Mouse (Mus musculus): ENCODE data around the gene Crat. TPM values are rescaled to one million over a fixed set of nuclear protein-coding genes. Genes with fewer than 3 reads are reported as not detected.

Gene Crat
- polyA plus RNA-seq (2012; ENCODE audit: insufficient read depth, low replicate concordance), result 55.0 and 64.0 TPM in 2 replicates

DNA sequence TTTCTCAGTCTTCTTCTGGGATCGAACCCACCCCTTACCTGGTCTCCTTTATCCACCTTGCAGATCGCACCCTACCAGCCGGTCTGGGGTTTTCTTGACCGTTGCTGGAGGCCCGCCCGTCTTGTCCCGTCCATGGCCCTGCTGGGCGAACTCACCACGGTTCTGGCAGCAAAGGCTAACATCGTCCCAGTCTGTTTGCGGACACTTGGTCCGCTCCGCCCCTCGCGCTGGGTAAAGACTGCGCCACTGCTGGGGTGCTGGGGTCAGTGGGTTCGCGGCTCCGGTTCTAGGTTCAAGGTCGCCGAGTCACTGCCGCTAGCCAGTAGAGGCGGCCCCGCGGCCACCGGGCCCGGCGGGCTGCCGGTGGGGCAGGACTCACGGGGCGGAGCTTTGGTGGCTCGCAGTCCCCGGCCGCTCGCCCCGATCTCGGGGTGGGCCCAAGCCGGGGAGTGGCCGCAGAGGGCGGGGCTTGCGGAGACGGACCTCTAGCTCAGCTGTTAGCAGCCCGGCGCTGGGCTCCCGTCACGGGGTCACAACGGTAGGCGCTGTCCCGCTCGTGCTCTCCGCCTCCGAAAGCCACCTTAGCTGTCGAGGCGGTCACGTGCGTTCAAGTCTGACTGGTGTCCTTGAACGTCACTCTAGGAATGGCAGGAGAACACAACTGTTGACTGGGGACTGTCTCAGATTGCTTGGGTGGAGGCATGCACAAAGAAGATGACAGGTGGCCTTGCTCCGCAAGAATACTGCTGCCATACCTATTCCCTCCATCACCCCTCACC, at the start of gene Crat:
Gene Crat (minus strand): TSS at position 657 of the 779 bp plus-strand sequence.
- H3K4me1 ChIP-seq, result peaks cover 74% of the 10 kb centered on the region
- H3K9me3 ChIP-seq, result no peaks in the 10 kb centered on the region
- no peaks in the 10 kb centered on the region for H3K27me3 ChIP-seq (replicated peaks)
- H3K4me3 ChIP-seq (replicated peaks), result peak within 1 kb of the TSS; percentile 96
- peaks cover 52% of the 10 kb centered on the region for H3K36me3 ChIP-seq (replicated peaks; ENCODE audit: low read length)
- TF ChIP-seq GATA1 (IDR thresholded peaks at IDR 0.05; ENCODE audit: borderline replicate concordance, low read length) (no peak), FLI1 (IDR thresholded peaks at IDR 0.05; ENCODE audit: low read length) (no peak)

DNA sequence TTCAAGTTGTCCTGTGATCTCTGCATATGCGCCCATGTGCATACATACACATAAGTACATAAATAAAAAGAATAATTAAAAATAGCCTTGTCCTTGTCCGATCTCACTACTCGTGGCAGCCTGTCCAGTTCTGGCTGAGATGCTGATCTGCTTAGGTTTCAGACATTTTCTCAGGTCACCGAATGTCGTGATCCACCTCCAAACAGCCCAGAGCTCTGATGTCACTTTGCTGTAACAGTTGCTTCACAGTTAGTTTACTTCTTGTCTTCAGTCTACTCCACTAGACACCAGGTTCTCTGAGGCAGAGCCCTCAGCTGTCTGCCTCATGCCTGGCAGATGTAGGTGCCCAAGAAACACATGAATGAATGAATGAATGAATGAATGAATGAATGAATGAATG, 48.8 kb upstream of the Crat start:
- TF ChIP-seq FLI1 (IDR thresholded peaks at IDR 0.05; ENCODE audit: low read length) (no peak), GATA1 (IDR thresholded peaks at IDR 0.05; ENCODE audit: borderline replicate concordance, low read length) (no peak)
- Histone ChIP-seq H3K36me3 (replicated peaks; ENCODE audit: low read length) (peaks cover 2% of the 10 kb centered on the region), H3K4me1 (peaks cover 33% of the 10 kb centered on the region), H3K27me3 (replicated peaks) (peaks cover 38% of the 10 kb centered on the region), H3K4me3 (replicated peaks) (peak overlapping the region; percentile 94), H3K9me3 (no peaks in the 10 kb centered on the region)

DNA sequence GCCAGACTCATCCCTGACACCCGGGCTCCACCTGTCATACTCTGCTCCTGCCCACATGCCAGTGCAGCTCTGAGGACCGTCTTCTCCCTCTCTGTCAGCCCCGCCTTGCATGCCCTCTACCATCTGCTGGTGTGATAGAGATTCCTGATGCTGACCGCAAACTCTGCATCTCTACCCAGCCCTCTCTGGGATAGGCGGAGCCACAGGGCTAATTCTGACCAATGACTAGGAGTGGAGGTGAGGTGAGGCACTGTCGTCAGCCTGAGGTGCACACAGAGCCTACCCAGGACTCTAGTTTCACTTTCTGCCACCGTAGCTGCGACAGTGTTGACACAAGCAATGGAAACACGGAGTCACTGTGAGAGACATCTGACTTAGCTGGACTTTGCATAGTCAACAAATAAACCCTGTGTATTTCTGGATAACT, 48.3 kb upstream of the Crat start:
- TF ChIP-seq GATA1 (IDR thresholded peaks at IDR 0.05; ENCODE audit: borderline replicate concordance, low read length) (no peak), FLI1 (IDR thresholded peaks at IDR 0.05; ENCODE audit: low read length) (no peak)

DNA sequence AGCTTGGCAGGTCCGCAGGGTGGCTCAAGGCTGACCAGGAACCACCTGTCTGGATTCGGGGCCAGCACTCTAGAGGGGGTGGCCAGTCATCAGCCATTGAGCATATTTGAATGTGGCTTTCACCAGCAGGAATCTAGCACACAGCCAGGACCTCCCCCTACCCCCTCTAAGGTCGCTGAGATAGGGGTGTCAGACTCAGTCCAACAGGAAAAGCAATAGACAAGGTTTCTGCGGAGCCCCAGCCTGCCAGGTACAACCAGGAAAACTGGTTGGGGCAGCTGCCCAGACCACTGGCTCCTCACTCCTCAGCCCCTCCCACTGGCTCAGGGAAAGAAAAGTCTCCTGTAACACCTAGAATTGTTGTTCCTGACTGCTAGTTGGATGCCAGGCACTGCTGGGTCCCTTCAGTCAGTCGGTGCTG, 47.7 kb upstream of the Crat start:
- Histone ChIP-seq H3K27me3 (replicated peaks) (peaks cover 28% of the 10 kb centered on the region), H3K4me3 (replicated peaks) (peak overlapping the region; percentile 94), H3K4me1 (peaks cover 33% of the 10 kb centered on the region), H3K36me3 (replicated peaks; ENCODE audit: low read length) (peaks cover 12% of the 10 kb centered on the region), H3K9me3 (no peaks in the 10 kb centered on the region)
- no peak for TF ChIP-seq GATA1 (IDR thresholded peaks at IDR 0.05; ENCODE audit: borderline replicate concordance, low read length)
- TF ChIP-seq FLI1 (IDR thresholded peaks at IDR 0.05; ENCODE audit: low read length), result no peak

More for the DNA sequence above, 48.3 kb upstream of the Crat start:
- peak overlapping the region; percentile 94 for H3K4me3 ChIP-seq (replicated peaks)
- H3K36me3 ChIP-seq (replicated peaks; ENCODE audit: low read length), result peaks cover 6% of the 10 kb centered on the region
- H3K27me3 ChIP-seq (replicated peaks), result peaks cover 33% of the 10 kb centered on the region
- H3K4me1 ChIP-seq, result peaks cover 33% of the 10 kb centered on the region
- no peaks in the 10 kb centered on the region for H3K9me3 ChIP-seq

DNA sequence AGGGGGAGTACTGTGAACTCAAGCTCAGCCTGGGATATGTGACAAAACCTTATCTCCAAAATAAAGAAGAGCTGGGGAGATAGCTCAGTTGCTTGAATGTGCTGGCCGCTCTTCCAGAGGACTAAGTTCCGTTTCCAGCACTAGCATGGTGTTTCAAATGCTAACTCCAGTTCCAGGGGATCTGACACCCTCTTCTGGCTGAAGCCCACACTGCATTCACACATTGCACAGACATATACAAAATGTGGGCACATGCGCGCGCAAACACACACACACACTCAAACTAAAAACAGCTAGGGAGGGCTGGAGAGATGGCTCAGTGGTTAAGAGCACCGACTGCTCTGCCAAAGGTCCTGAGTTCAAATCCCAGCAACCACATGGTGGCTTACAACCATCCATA, 43.6 kb upstream of the Crat start:
- H3K9me3 ChIP-seq, result no peaks in the 10 kb centered on the region
- TF ChIP-seq GATA1 (IDR thresholded peaks at IDR 0.05; ENCODE audit: borderline replicate concordance, low read length), result no peak
- TF ChIP-seq FLI1 (IDR thresholded peaks at IDR 0.05; ENCODE audit: low read length), result no peak

DNA sequence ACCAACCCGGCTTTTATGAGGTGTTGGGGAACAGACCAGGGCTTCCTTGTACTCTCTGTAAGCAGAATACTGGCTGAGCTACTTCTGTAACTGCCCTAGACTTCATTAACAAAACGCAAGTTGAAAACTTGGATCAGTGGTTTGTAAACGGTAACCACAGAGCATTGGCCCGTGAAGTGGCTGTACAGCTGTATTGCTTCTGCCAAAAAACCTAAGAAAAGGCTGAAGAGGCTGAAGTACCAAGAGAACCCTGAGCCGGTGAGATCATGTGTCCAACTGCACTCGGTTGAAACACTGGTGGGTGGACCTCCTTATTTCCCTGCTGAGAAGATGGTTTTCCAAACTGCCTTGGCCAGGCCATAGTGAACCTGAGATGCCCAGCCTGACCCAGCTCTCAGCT, 42.7 kb upstream of the Crat start:
- Histone ChIP-seq H3K36me3 (replicated peaks; ENCODE audit: low read length) (peaks cover 53% of the 10 kb centered on the region), H3K4me1 (peaks cover 30% of the 10 kb centered on the region), H3K27me3 (replicated peaks) (no peaks in the 10 kb centered on the region), H3K9me3 (no peaks in the 10 kb centered on the region), H3K4me3 (replicated peaks) (no peak overlapping the region)
- no peak for TF ChIP-seq GATA1 (IDR thresholded peaks at IDR 0.05; ENCODE audit: borderline replicate concordance, low read length)
- TF ChIP-seq FLI1 (IDR thresholded peaks at IDR 0.05; ENCODE audit: low read length), result no peak

More for the DNA sequence above, 43.6 kb upstream of the Crat start:
- H3K36me3 ChIP-seq (replicated peaks; ENCODE audit: low read length), result peaks cover 44% of the 10 kb centered on the region
- H3K4me3 ChIP-seq (replicated peaks), result no peak overlapping the region
- peaks cover 32% of the 10 kb centered on the region for H3K4me1 ChIP-seq
- no peaks in the 10 kb centered on the region for H3K27me3 ChIP-seq (replicated peaks)

DNA sequence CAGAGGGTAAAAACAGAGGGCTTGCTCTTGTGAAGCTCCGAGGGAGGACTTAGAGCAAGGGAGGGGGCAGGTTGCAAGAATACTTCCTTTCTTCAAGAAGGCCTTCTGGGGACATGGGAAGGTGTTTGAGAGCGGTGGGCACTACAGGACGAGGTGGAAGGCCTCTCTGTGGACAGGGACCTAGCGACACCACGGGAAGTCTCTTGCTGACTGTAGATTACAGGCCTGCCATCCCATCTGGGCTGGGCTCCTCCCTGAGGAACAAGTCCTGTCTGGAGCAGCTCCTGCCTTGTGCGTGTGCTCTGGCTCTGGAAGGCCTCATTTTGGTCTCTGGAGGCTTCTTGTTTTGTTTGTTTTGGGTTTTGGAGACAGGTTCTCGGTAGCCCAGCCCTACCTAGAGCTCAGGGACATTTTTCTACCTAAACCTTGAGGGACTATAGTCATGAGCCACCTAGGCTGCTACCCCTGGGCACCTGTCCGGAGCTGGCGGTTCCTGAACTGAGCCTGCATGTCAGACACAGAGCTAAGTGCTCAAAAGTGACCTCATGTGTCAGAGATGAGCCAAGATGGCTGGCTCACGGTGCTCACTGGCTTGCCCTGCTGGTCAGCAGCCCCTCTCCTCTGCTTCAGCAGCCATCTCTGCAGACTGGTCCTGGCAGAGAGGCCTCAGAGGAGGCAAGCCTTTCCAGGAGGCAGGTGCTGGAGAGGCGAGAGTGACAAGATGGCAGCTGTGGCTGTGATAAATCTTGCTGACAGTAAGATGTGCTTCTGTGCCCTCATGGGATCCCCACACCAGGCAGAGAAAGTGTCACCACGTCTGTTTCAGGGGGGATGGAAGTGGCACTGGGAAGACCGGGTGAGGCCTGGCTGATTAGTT, 40.7 kb upstream of the Crat start:
- Histone ChIP-seq H3K27me3 (replicated peaks) (no peaks in the 10 kb centered on the region), H3K36me3 (replicated peaks; ENCODE audit: low read length) (peaks cover 70% of the 10 kb centered on the region), H3K4me1 (peaks cover 33% of the 10 kb centered on the region), H3K4me3 (replicated peaks) (no peak overlapping the region), H3K9me3 (no peaks in the 10 kb centered on the region)
- no peak for TF ChIP-seq FLI1 (IDR thresholded peaks at IDR 0.05; ENCODE audit: low read length)
- TF ChIP-seq GATA1 (IDR thresholded peaks at IDR 0.05; ENCODE audit: borderline replicate concordance, low read length), result no peak

DNA sequence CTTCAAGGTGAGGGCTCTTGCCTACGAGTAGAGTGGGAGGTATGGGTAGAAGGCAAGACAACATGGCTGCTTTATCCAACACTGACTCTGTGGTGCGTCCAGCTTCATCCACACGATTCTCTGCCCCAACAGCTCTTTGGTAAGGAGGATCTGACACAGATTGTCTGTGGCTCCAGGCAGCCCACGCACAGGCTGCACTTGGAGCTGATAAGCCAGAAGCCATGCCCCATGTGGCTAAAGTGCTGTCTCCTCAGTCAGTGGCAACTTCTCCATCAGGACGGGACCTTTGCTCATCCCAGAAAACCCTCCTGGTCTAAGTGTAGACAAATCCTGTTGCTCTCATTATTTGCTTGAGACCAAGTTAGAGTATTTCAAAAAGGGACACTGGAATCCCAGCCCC, 39.0 kb upstream of the Crat start:
- H3K4me1 ChIP-seq, result peaks cover 33% of the 10 kb centered on the region
- no peak for TF ChIP-seq GATA1 (IDR thresholded peaks at IDR 0.05; ENCODE audit: borderline replicate concordance, low read length)
- TF ChIP-seq FLI1 (IDR thresholded peaks at IDR 0.05; ENCODE audit: low read length), result no peak
- peaks cover 86% of the 10 kb centered on the region for H3K36me3 ChIP-seq (replicated peaks; ENCODE audit: low read length)
- peaks cover 7% of the 10 kb centered on the region for H3K9me3 ChIP-seq
- no peaks in the 10 kb centered on the region for H3K27me3 ChIP-seq (replicated peaks)
- H3K4me3 ChIP-seq (replicated peaks), result peak overlapping the region; percentile 42

DNA sequence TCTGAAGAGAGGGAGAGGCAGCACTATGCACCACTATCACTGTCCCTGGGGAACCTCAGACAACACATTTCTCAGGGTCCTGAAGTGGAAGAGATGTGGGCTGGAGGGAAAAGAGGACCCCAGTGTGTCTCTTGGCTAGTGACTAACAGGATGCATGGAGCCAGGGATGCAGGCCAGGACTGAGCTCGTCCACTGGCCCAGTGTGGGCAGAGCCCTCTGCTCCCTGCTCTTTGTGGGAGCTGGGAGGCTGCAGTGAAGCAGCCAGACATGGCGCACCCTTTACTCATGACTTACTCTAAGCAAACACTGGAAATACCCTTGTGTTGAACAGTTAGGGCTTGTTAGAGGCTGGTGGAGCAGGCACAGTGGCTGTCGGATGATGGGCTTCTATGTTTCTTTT, 38.0 kb upstream of the Crat start:
- H3K36me3 ChIP-seq (replicated peaks; ENCODE audit: low read length), result peaks cover 86% of the 10 kb centered on the region

More for the DNA sequence above, 38.0 kb upstream of the Crat start:
- Histone ChIP-seq H3K4me3 (replicated peaks) (no peak overlapping the region), H3K27me3 (replicated peaks) (no peaks in the 10 kb centered on the region), H3K9me3 (peaks cover 13% of the 10 kb centered on the region), H3K4me1 (peaks cover 36% of the 10 kb centered on the region)
- TF ChIP-seq FLI1 (IDR thresholded peaks at IDR 0.05; ENCODE audit: low read length) (no peak), GATA1 (IDR thresholded peaks at IDR 0.05; ENCODE audit: borderline replicate concordance, low read length) (no peak)
